Mouse (Mus musculus): Measurements from ENCODE around the gene Itpr1. TPM values are rescaled to one million over a fixed set of nuclear protein-coding genes. Genes with fewer than 3 reads are reported as not detected.

Itpr1 gene
- polyA plus RNA-seq, 1 experiment from 2014 or later, result 16.7 TPM

DNA sequence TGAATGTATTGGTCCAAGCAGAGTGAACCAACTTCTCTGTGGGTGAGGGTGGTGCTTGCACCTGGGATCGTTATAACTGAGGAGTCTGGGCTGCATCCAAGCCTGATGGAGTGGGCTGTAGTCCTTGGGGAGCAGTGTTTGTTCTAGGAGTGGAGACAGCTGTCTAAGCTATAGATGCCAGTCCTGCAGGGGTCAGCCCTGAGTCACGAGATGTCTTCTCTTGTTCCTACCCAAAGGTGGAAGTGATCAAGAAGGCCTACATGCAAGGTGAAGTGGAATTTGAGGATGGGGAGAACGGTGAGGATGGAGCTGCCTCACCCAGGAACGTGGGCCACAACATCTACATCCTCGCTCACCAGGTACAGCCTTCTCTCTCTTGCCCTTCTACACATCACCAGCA lies 275.4 kb downstream of the Itpr1 start:
- H3K4me3 ChIP-seq (ENCODE audit: low read depth, low read length), result no peak overlapping the region
- ATAC-seq (replicated peaks; ENCODE audit: insufficient number of reproducible peaks, low FRiP score, low TSS enrichment), result no peak
- peaks cover 5% of the 10 kb centered on the region; the same call in 1 of the 2 replicates for H3K4me1 ChIP-seq (ENCODE audit: control insufficient read depth, insufficient read depth, low read length)
- H3K36me3 ChIP-seq (ENCODE audit: control insufficient read depth, insufficient read depth, low read length), result no peaks in the 10 kb centered on the region; the same call in 1 of the 2 replicates
- H3K9ac ChIP-seq (ENCODE audit: low read depth, low read length), result no peak overlapping the region
- H3K9me3 ChIP-seq (replicated peaks; ENCODE audit: control insufficient read depth, low read length), result no peaks in the 10 kb centered on the region
- H3K27ac ChIP-seq (ENCODE audit: low read depth, low read length), result no peak overlapping the region
- no peaks in the 10 kb centered on the region for H3K27me3 ChIP-seq (ENCODE audit: control insufficient read depth, insufficient read depth, low read length)
- H3K4me2 ChIP-seq, result no peak overlapping the region
- 91% methylated on average over 5 of the region's 5 CpGs for WGBS (ENCODE audit: insufficient replicate concordance)

- H3K9me3 ChIP-seq (replicated peaks; ENCODE audit: control insufficient read depth, low read length), result no peaks in the 10 kb centered on the region
- H3K36me3 ChIP-seq (ENCODE audit: control insufficient read depth, insufficient read depth, low read length), result peaks cover 7% of the 10 kb centered on the region
- 0 out of 2 replicates have a peak overlapping the region, but pooled peaks have one; percentile 16 for H3K27ac ChIP-seq (ENCODE audit: low read depth, low read length)
- H3K9ac ChIP-seq (ENCODE audit: low read depth, low read length), result no peak overlapping the region
- 28% methylated on average over 1 of the region's 1 CpGs for WGBS (ENCODE audit: insufficient replicate concordance)
- no peak overlapping the region for H3K4me3 ChIP-seq (ENCODE audit: low read depth, low read length)
- peaks cover 5% of the 10 kb centered on the region; the same call in 1 of the 2 replicates for H3K4me1 ChIP-seq (ENCODE audit: control insufficient read depth, insufficient read depth, low read length)
- ATAC-seq (replicated peaks; ENCODE audit: insufficient number of reproducible peaks, low FRiP score, low TSS enrichment), result no peak
- no peaks in the 10 kb centered on the region for H3K27me3 ChIP-seq (ENCODE audit: control insufficient read depth, insufficient read depth, low read length)
- H3K4me2 ChIP-seq, result no peak overlapping the region
Observed at GRCm38 (mm10) chr6:108491969-108492368, 279.1 kb downstream of the Itpr1 start.

DNA sequence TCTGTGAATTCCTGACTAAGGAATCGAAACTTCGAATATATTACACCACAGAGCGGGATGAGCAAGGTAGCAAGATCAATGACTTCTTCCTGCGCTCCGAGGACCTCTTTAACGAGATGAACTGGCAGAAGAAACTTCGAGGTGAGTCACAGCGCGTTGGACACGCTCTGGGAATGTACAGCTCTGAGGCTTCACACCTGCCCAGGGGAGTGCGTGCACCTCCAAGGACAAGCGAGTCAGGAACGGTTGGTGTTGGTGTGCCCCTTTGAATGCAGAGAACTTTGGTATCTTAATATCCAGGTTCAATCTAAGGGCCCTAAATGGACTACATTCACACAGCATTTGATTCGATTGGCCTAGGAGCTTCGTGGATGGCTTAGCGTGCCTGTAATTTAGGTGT lies 280.9 kb downstream of the Itpr1 start:
- no peak overlapping the region for H3K9ac ChIP-seq (ENCODE audit: low read depth, low read length)
- H3K4me1 ChIP-seq (ENCODE audit: control insufficient read depth, insufficient read depth, low read length), result peaks cover 5% of the 10 kb centered on the region; the same call in 1 of the 2 replicates
- 91% methylated on average over 16 of the region's 16 CpGs for WGBS (ENCODE audit: insufficient replicate concordance)
- H3K27ac ChIP-seq (ENCODE audit: low read depth, low read length), result no peak overlapping the region
- H3K36me3 ChIP-seq (ENCODE audit: control insufficient read depth, insufficient read depth, low read length), result peaks cover 7% of the 10 kb centered on the region
- H3K4me3 ChIP-seq (ENCODE audit: low read depth, low read length), result no peak overlapping the region
- ATAC-seq (replicated peaks; ENCODE audit: insufficient number of reproducible peaks, low FRiP score, low TSS enrichment), result no peak
- no peaks in the 10 kb centered on the region for H3K27me3 ChIP-seq (ENCODE audit: control insufficient read depth, insufficient read depth, low read length)
- H3K9me3 ChIP-seq (replicated peaks; ENCODE audit: control insufficient read depth, low read length), result no peaks in the 10 kb centered on the region
- H3K4me2 ChIP-seq, result no peak overlapping the region

DNA sequence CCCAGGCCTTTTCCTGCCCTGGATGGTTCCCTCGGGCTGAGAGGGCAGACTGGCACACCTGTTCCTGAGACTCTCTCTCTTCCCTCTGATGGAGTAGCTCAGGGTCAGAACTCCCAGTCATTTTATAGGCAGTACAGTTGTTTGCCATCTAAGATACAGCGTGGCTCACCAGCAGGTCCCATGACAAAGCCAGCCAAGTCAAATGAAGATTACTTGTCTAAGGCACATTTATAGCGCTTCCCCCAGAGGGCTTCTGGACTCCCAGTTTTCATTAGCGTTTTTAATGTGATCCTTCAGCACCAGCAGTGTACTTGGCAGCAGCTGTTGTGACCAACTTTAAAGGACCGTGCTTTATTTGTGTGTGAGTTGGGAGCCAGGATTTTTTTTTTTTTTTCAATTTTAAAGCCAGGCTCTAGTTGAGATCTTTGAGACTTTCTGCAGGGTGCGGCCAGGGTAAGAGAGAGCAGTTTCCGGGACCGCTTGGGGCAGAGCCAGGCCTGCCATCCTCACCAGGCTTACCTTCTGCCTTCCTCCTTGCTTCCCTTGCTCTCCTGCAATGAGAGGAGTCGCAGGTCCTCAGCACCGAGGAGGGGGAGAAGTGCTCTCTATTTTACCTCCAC lies 281.4 kb downstream of the Itpr1 start:
- no peak overlapping the region for H3K9ac ChIP-seq (ENCODE audit: low read depth, low read length)
- no peaks in the 10 kb centered on the region for H3K9me3 ChIP-seq (replicated peaks; ENCODE audit: control insufficient read depth, low read length)
- H3K27me3 ChIP-seq (ENCODE audit: control insufficient read depth, insufficient read depth, low read length), result no peaks in the 10 kb centered on the region
- peaks cover 11% of the 10 kb centered on the region for H3K36me3 ChIP-seq (ENCODE audit: control insufficient read depth, insufficient read depth, low read length)
- peaks cover 5% of the 10 kb centered on the region; the same call in 1 of the 2 replicates for H3K4me1 ChIP-seq (ENCODE audit: control insufficient read depth, insufficient read depth, low read length)
- no peak overlapping the region for H3K27ac ChIP-seq (ENCODE audit: low read depth, low read length)
- H3K4me2 ChIP-seq, result no peak overlapping the region
- no peak overlapping the region for H3K4me3 ChIP-seq (ENCODE audit: low read depth, low read length)
- no peak for ATAC-seq (replicated peaks; ENCODE audit: insufficient number of reproducible peaks, low FRiP score, low TSS enrichment)
- 83% methylated on average over 10 of the region's 10 CpGs for WGBS (ENCODE audit: insufficient replicate concordance)

- H3K36me3 ChIP-seq (ENCODE audit: control insufficient read depth, insufficient read depth, low read length), result peaks cover 11% of the 10 kb centered on the region
- H3K4me3 ChIP-seq (ENCODE audit: low read depth, low read length), result no peak overlapping the region
- no peak overlapping the region for H3K9ac ChIP-seq (ENCODE audit: low read depth, low read length)
- no peak for ATAC-seq (replicated peaks; ENCODE audit: insufficient number of reproducible peaks, low FRiP score, low TSS enrichment)
- no peaks in the 10 kb centered on the region for H3K27me3 ChIP-seq (ENCODE audit: control insufficient read depth, insufficient read depth, low read length)
- no peaks in the 10 kb centered on the region for H3K9me3 ChIP-seq (replicated peaks; ENCODE audit: control insufficient read depth, low read length)
- 85% methylated on average over 6 of the region's 6 CpGs for WGBS (ENCODE audit: insufficient replicate concordance)
- peaks cover 5% of the 10 kb centered on the region; the same call in 1 of the 2 replicates for H3K4me1 ChIP-seq (ENCODE audit: control insufficient read depth, insufficient read depth, low read length)
- no peak overlapping the region for H3K4me2 ChIP-seq
- H3K27ac ChIP-seq (ENCODE audit: low read depth, low read length), result no peak overlapping the region
Observed at GRCm38 (mm10) chr6:108494994-108495393, 282.1 kb downstream of the Itpr1 start.

DNA sequence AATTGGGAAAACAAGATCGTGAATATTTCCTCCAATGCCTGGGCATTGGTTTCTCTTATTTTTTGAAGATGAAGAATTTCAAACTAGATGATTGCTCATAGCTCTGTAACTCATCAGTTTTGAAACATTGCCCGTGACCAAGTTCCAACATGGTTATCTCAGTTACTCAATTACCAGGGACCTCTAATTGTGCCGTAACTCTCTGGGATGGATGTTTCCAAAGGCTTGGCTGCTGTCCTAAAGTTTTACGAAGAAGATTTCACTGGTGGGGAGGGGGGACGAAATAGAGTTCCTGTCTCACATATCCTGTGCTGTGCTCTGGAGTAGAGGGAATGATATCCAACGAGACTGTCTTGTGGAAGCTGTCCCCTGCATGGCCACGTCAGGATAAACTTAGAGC lies 285.2 kb downstream of the Itpr1 start:
- no peaks in the 10 kb centered on the region for H3K4me1 ChIP-seq (ENCODE audit: control insufficient read depth, insufficient read depth, low read length)
- H3K36me3 ChIP-seq (ENCODE audit: control insufficient read depth, insufficient read depth, low read length), result peaks cover 13% of the 10 kb centered on the region; the same call in 1 of the 2 replicates
- H3K27ac ChIP-seq (ENCODE audit: low read depth, low read length), result no peak overlapping the region
- 81% methylated on average over 7 of the region's 7 CpGs for WGBS (ENCODE audit: insufficient replicate concordance)
- H3K4me2 ChIP-seq, result no peak overlapping the region
- no peaks in the 10 kb centered on the region for H3K27me3 ChIP-seq (ENCODE audit: control insufficient read depth, insufficient read depth, low read length)
- H3K9ac ChIP-seq (ENCODE audit: low read depth, low read length), result no peak overlapping the region
- no peaks in the 10 kb centered on the region for H3K9me3 ChIP-seq (replicated peaks; ENCODE audit: control insufficient read depth, low read length)
- no peak for ATAC-seq (replicated peaks; ENCODE audit: insufficient number of reproducible peaks, low FRiP score, low TSS enrichment)
- H3K4me3 ChIP-seq (ENCODE audit: low read depth, low read length), result no peak overlapping the region

- 92% methylated on average over 5 of the region's 5 CpGs for WGBS (ENCODE audit: insufficient replicate concordance)
- H3K27ac ChIP-seq (ENCODE audit: low read depth, low read length), result no peak overlapping the region
- H3K4me1 ChIP-seq (ENCODE audit: control insufficient read depth, insufficient read depth, low read length), result no peaks in the 10 kb centered on the region; the same call in 1 of the 2 replicates
- no peaks in the 10 kb centered on the region for H3K27me3 ChIP-seq (ENCODE audit: control insufficient read depth, insufficient read depth, low read length)
- no peak overlapping the region for H3K4me3 ChIP-seq (ENCODE audit: low read depth, low read length)
- H3K36me3 ChIP-seq (ENCODE audit: control insufficient read depth, insufficient read depth, low read length), result 0 out of 2 replicates have a peak, but pooled peaks cover 6% of the 10 kb centered on the region
- no peak overlapping the region for H3K9ac ChIP-seq (ENCODE audit: low read depth, low read length)
- no peak overlapping the region for H3K4me2 ChIP-seq
- no peaks in the 10 kb centered on the region for H3K9me3 ChIP-seq (replicated peaks; ENCODE audit: control insufficient read depth, low read length)
- ATAC-seq (replicated peaks; ENCODE audit: insufficient number of reproducible peaks, low FRiP score, low TSS enrichment), result no peak
Observed at GRCm38 (mm10) chr6:108503651-108504050, 290.8 kb downstream of the Itpr1 start.

DNA sequence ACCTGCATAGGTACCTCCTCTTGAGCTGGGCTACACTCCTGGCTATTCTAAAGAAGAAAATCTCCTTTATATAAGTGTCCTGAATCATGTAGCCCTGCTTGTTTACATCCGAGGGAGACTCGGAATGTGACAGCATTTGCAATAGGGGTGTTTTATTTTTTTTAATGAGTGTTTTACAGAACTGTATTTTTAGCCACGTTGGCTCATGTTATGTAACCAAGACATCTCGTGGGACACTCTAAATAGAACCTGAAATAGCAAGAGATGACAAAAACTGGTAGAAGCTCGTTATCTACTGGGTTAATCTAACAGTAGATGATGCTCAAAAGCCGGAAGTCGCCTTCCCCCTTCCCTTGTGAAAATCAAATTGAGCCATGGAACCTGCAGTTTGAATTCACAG lies 291.8 kb downstream of the Itpr1 start:
- no peak for ATAC-seq (replicated peaks; ENCODE audit: insufficient number of reproducible peaks, low FRiP score, low TSS enrichment)
- WGBS (ENCODE audit: insufficient replicate concordance), result 84% methylated on average over 7 of the region's 7 CpGs
- Histone ChIP-seq H3K9ac (ENCODE audit: low read depth, low read length) (no peak overlapping the region), H3K4me1 (ENCODE audit: control insufficient read depth, insufficient read depth, low read length) (peaks cover 8% of the 10 kb centered on the region), H3K36me3 (ENCODE audit: control insufficient read depth, insufficient read depth, low read length) (0 out of 2 replicates have a peak, but pooled peaks cover 2% of the 10 kb centered on the region), H3K27me3 (ENCODE audit: control insufficient read depth, insufficient read depth, low read length) (no peaks in the 10 kb centered on the region), H3K27ac (ENCODE audit: low read depth, low read length) (no peak overlapping the region), H3K4me3 (ENCODE audit: low read depth, low read length) (no peak overlapping the region), H3K4me2 (no peak overlapping the region), H3K9me3 (replicated peaks; ENCODE audit: control insufficient read depth, low read length) (no peaks in the 10 kb centered on the region)

DNA sequence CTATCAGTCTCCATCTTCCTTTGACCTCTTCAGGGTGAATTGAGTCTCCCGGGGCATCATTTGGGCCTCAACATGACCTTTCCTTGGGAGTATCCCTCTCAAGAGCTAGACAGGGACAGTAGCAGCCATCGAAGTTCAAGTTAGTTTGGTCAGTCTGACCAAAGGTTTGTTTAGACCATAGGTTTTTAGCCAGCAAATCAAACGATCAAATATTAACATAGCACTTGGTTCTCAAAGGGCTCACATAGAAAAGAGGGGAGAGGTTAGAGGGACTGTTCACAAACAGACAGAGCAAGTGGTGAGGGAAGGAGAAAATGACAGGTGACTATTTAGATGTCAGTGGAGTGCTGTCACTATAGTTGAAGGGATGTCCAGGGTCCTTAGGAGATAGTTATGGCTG lies 293.3 kb downstream of the Itpr1 start:
- ATAC-seq (replicated peaks; ENCODE audit: insufficient number of reproducible peaks, low FRiP score, low TSS enrichment), result no peak
- H3K4me1 ChIP-seq (ENCODE audit: control insufficient read depth, insufficient read depth, low read length), result peaks cover 18% of the 10 kb centered on the region
- H3K36me3 ChIP-seq (ENCODE audit: control insufficient read depth, insufficient read depth, low read length), result no peaks in the 10 kb centered on the region
- no peaks in the 10 kb centered on the region for H3K9me3 ChIP-seq (replicated peaks; ENCODE audit: control insufficient read depth, low read length)
- no peak overlapping the region for H3K4me2 ChIP-seq
- no peaks in the 10 kb centered on the region for H3K27me3 ChIP-seq (ENCODE audit: control insufficient read depth, insufficient read depth, low read length)
- no peak overlapping the region for H3K9ac ChIP-seq (ENCODE audit: low read depth, low read length)
- no peak overlapping the region for H3K27ac ChIP-seq (ENCODE audit: low read depth, low read length)
- H3K4me3 ChIP-seq (ENCODE audit: low read depth, low read length), result no peak overlapping the region
- 83% methylated on average over 3 of the region's 3 CpGs for WGBS (ENCODE audit: insufficient replicate concordance)
